Mouse (Mus musculus): Measurements from ENCODE around the gene Hist1h4c. TPM values are rescaled to one million over a fixed set of nuclear protein-coding genes. Genes with fewer than 3 reads are reported as not detected.

The Hist1h4c gene
- polyA plus RNA-seq, 1 experiment from 2014 or later, result 2.9 TPM

DNA sequence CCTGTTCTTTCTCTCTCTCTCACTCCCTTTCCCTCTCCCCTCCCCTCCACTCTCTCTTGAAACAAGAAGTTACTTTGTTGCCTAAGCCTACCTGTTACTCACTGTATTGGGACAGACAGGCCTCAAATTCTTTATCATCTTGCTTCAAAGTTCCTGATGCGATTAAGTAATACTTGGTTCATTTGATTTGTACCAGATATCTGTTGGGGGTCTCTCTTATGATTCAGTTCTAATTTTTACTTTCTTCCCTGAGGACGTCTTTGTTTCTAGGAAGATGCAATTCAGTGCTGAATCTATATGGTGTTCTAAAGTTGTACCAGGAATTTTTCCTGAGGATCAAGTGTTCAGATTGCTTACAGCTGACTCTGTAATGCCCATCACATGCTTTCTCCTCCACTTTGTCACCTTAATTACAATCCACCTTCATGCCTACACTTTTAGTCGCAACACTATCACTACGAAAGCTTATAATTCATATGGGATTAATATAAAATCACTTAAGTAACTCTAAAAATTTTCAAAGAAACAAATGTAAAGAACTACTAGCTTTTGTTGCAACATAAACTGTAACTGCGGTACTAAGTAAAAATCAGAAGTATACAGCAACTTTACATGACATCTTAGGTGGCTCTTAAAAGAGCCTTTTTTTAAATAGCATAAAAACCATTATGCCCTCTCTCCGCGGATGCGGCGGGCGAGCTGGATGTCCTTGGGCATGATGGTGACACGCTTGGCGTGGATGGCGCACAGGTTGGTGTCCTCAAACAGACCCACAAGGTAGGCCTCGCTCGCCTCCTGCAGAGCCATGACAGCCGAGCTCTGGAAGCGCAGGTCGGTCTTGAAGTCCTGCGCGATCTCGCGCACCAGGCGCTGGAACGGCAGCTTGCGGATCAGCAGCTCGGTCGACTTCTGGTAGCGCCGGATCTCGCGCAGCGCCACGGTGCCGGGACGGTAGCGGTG, 46.4 kb upstream of the Hist1h4c start:
- no peak for TF ChIP-seq CTCF (IDR thresholded peaks at IDR 0.05; ENCODE audit: low read depth)
- no peak for ATAC-seq
- Histone ChIP-seq H3K4me1 (replicated peaks; ENCODE audit: control insufficient read depth, insufficient read depth, low read length) (peaks cover 4% of the 10 kb centered on the region; the same call in 1 of the 2 replicates), H3K9ac (ENCODE audit: low read depth, low read length) (no peak overlapping the region), H3K27ac (ENCODE audit: low read depth, low read length) (no peak overlapping the region), H3K4me2 (replicated peaks; ENCODE audit: low read depth) (peak overlapping the region; percentile 68), H3K36me3 (ENCODE audit: control insufficient read depth, insufficient read depth) (no peaks in the 10 kb centered on the region), H3K27me3 (replicated peaks; ENCODE audit: control insufficient read depth, insufficient read depth, low read length) (no peaks in the 10 kb centered on the region), H3K9me3 (ENCODE audit: control insufficient read depth) (no peaks in the 10 kb centered on the region), H3K4me3 (ENCODE audit: low read depth, low read length) (peak overlapping the region; percentile 36)
- WGBS, result 2% methylated on average over 14 of the region's 36 CpGs

GRCm38 (mm10) chr13:23743963-23744362, 45.7 kb upstream of the Hist1h4c start:
- 29% methylated on average over 4 of the region's 4 CpGs for WGBS
- Histone ChIP-seq H3K9me3 (ENCODE audit: control insufficient read depth) (no peaks in the 10 kb centered on the region), H3K9ac (ENCODE audit: low read depth, low read length) (no peak overlapping the region), H3K4me3 (ENCODE audit: low read depth, low read length) (peak overlapping the region; percentile 36; the same call in 1 of the 2 replicates), H3K27me3 (replicated peaks; ENCODE audit: control insufficient read depth, insufficient read depth, low read length) (no peaks in the 10 kb centered on the region), H3K4me2 (replicated peaks; ENCODE audit: low read depth) (peak overlapping the region; percentile 68; the same call in 1 of the 2 replicates), H3K4me1 (replicated peaks; ENCODE audit: control insufficient read depth, insufficient read depth, low read length) (peaks cover 4% of the 10 kb centered on the region; the same call in 1 of the 2 replicates), H3K27ac (ENCODE audit: low read depth, low read length) (no peak overlapping the region), H3K36me3 (ENCODE audit: control insufficient read depth, insufficient read depth) (no peaks in the 10 kb centered on the region)
- ATAC-seq, result no peak
- TF ChIP-seq CTCF (IDR thresholded peaks at IDR 0.05; ENCODE audit: low read depth), result no peak

DNA sequence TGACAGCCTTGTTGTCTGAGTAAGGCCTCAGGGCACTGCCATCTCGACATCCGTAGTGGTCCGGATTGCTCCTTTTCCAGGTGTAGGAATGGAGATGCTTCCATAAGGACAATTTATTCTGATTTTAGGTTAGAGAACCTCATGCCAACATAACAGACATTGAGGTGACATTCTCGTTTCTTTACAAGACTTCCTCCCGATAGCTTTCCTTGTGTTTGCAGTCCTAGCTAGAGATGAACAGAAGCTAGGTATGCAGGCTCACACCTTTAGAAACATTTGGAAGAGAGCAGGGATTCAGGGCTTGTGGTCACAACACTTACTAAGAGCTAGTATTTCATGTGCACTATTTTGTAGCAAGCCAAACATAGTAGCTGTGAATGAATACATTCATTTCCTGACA, 45.0 kb upstream of the Hist1h4c start:
- Histone ChIP-seq H3K9me3 (ENCODE audit: control insufficient read depth) (no peaks in the 10 kb centered on the region), H3K27ac (ENCODE audit: low read depth, low read length) (no peak overlapping the region), H3K27me3 (replicated peaks; ENCODE audit: control insufficient read depth, insufficient read depth, low read length) (no peaks in the 10 kb centered on the region), H3K9ac (ENCODE audit: low read depth, low read length) (no peak overlapping the region), H3K4me1 (replicated peaks; ENCODE audit: control insufficient read depth, insufficient read depth, low read length) (peaks cover 4% of the 10 kb centered on the region; the same call in 1 of the 2 replicates), H3K4me3 (ENCODE audit: low read depth, low read length) (no peak overlapping the region), H3K4me2 (replicated peaks; ENCODE audit: low read depth) (no peak overlapping the region), H3K36me3 (ENCODE audit: control insufficient read depth, insufficient read depth) (no peaks in the 10 kb centered on the region)
- 77% methylated on average over 5 of the region's 5 CpGs for WGBS
- TF ChIP-seq CTCF (IDR thresholded peaks at IDR 0.05; ENCODE audit: low read depth), result no peak
- ATAC-seq, result no peak

DNA sequence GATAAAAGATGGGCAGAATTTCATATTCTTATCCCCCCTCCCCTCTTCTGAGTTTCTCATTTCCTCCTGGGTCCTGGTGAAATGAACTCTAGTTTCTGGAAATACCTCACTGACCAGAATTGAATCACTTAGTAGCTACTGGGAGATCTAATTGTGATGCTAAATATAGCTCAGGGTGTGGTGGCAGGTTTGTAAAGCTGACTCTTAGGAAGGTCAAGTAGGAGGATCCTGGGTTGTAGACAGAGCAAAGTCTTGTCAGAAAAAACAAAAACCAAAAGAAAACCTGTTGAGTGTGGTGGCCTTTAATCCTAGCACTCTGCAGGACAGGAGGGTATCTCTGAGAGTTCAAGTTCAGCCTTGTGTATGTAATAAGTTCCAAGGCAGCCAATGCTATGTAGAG, 43.8 kb upstream of the Hist1h4c start:
- Histone ChIP-seq H3K4me3 (ENCODE audit: low read depth, low read length) (no peak overlapping the region), H3K27me3 (replicated peaks; ENCODE audit: control insufficient read depth, insufficient read depth, low read length) (no peaks in the 10 kb centered on the region), H3K9ac (ENCODE audit: low read depth, low read length) (no peak overlapping the region), H3K4me2 (replicated peaks; ENCODE audit: low read depth) (no peak overlapping the region), H3K36me3 (ENCODE audit: control insufficient read depth, insufficient read depth) (no peaks in the 10 kb centered on the region), H3K4me1 (replicated peaks; ENCODE audit: control insufficient read depth, insufficient read depth, low read length) (no peaks in the 10 kb centered on the region), H3K9me3 (ENCODE audit: control insufficient read depth) (no peaks in the 10 kb centered on the region), H3K27ac (ENCODE audit: low read depth, low read length) (no peak overlapping the region)
- TF ChIP-seq CTCF (IDR thresholded peaks at IDR 0.05; ENCODE audit: low read depth), result no peak
- ATAC-seq, result no peak

DNA sequence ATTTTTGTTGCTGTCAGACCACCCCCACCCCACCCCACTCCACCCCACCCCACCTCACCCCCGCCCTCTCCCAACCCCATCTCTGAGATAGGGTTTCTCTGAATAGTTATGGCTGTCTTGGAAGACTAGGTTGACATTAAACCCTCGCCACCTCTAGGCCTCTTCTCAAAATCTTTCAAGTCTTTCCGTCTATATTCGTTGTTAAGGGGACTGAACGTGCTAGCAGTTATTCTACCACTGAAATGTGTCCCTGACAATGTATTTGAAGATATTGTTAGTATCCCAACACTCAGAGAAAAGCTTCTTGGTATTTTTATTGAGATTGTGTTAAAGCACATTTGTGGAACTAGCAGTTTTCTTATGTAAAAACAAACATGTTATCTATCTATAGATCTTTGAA, 42.7 kb upstream of the Hist1h4c start:
- H3K4me3 ChIP-seq (ENCODE audit: low read depth, low read length), result no peak overlapping the region

DNA sequence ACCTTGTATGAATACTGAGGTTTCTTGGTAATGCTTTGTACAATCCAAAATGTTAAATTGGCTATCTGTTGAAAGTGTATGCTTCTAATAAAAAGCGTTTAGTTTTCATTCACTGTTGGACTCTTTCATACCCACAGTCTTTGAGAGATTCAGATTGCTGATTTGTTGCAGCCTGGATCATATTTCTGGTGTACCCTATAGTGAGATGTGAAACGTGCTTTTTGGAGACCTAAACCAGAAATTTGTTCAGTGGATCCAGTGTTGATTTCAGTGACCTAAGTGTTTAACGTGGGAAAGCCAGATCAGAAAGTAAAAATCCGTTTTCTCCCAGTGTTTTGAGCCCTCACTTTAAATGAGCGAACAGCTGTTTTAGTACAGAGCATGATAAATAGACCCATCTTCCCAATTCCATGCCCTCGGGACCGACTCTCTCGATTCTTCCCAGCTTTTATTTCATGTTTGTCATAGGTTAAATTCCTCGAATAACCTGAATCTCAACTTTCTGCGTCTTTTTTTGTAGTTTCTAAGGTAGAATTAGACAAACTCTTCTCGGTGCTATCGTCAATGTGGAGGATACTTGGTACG, 42.1 kb upstream of the Hist1h4c start:
- no peaks in the 10 kb centered on the region for H3K36me3 ChIP-seq (ENCODE audit: control insufficient read depth, insufficient read depth)
- no peak for ATAC-seq
- peak overlapping the region; percentile 85 for H3K4me2 ChIP-seq (replicated peaks; ENCODE audit: low read depth)
- no peaks in the 10 kb centered on the region for H3K4me1 ChIP-seq (replicated peaks; ENCODE audit: control insufficient read depth, insufficient read depth, low read length)
- no peak for TF ChIP-seq CTCF (IDR thresholded peaks at IDR 0.05; ENCODE audit: low read depth)
- peak overlapping the region; percentile 60 for H3K4me3 ChIP-seq (ENCODE audit: low read depth, low read length)
- H3K27me3 ChIP-seq (replicated peaks; ENCODE audit: control insufficient read depth, insufficient read depth, low read length), result no peaks in the 10 kb centered on the region
- WGBS, result 20% methylated on average over 13 of the region's 13 CpGs
- H3K27ac ChIP-seq (ENCODE audit: low read depth, low read length), result peak overlapping the region; percentile 97
- H3K9me3 ChIP-seq (ENCODE audit: control insufficient read depth), result no peaks in the 10 kb centered on the region
- peak overlapping the region; percentile 90 for H3K9ac ChIP-seq (ENCODE audit: low read depth, low read length)

More for the DNA sequence above, 42.7 kb upstream of the Hist1h4c start:
- Histone ChIP-seq H3K9ac (ENCODE audit: low read depth, low read length) (no peak overlapping the region), H3K27me3 (replicated peaks; ENCODE audit: control insufficient read depth, insufficient read depth, low read length) (no peaks in the 10 kb centered on the region), H3K4me2 (replicated peaks; ENCODE audit: low read depth) (peak overlapping the region; percentile 85), H3K9me3 (ENCODE audit: control insufficient read depth) (no peaks in the 10 kb centered on the region), H3K4me1 (replicated peaks; ENCODE audit: control insufficient read depth, insufficient read depth, low read length) (no peaks in the 10 kb centered on the region), H3K36me3 (ENCODE audit: control insufficient read depth, insufficient read depth) (no peaks in the 10 kb centered on the region), H3K27ac (ENCODE audit: low read depth, low read length) (peak overlapping the region; percentile 97; the same call in 1 of the 2 replicates)
- no peak for ATAC-seq
- no peak for TF ChIP-seq CTCF (IDR thresholded peaks at IDR 0.05; ENCODE audit: low read depth)
- WGBS, result 64% methylated on average over 5 of the region's 5 CpGs

Measured in intestine, postnatal 0 days (tissue).